Mouse (Mus musculus): Measurements from ENCODE around the gene Bpifa3.

DNA sequence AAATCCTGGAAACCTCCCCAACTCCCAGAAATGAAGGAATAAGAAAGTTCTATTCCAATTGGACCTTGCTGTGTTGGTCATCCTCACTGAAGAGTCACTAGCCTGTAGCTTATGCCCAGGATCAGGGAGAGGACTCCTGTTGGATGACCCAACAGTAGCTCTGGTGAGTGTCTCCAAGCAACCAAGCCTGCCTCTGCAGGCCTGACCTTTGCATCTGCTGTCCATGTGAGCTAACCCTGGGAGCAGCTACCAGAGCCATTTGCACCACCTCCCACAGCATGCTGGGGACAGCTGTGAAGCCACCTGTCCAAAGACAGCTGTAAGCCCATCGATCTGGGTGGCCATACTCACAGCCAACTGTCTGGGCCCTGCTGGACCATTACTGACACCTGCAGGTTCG, at the start of gene Bpifa3:
- TF ChIP-seq EP300 (optimal IDR thresholded peaks at IDR 0.05) (no peak), CTCF (IDR thresholded peaks at IDR 0.05; ENCODE audit: low read depth) (no peak)
